Mouse (Mus musculus) embryonic facial prominence, embryonic 13.5 days (tissue): Measurements from ENCODE around the gene Mgll. TPM values are rescaled to one million over a fixed set of nuclear protein-coding genes. Genes with fewer than 3 reads are reported as not detected.

Source experiments
- ATAC-seq: fragments of 200-750 bp; cut with Nextera tagmentation; 2 replicates; pipeline ENCODE4 v1.8.0; 2017; ENCODE audit warnings: low read depth; ENCODE audit not compliant: insufficient number of reproducible peaks, insufficient read depth, low FRiP score, low TSS enrichment
- H3K27ac ChIP-seq: fragments of 300-500 bp; sonication (generic); 2 replicates; pipeline ENCODE4 v1.5.1; 2015; ENCODE audit warnings: moderate library complexity, mild to moderate bottlenecking, inconsistent platforms
- H3K27me3 ChIP-seq: fragments of 300-500 bp; sonication (generic); 2 replicates; pipeline ENCODE4 v1.6.1; 2015; ENCODE audit warnings: mild to moderate bottlenecking, inconsistent platforms
- H3K36me3 ChIP-seq: fragments of 300-500 bp; sonication (generic); 2 replicates; pipeline ENCODE4 v1.6.1; 2015; ENCODE audit warnings: mild to moderate bottlenecking, inconsistent platforms
- H3K4me1 ChIP-seq: fragments of 300-500 bp; sonication (generic); 2 replicates; pipeline ENCODE4 v1.6.1; 2015; ENCODE audit warnings: inconsistent platforms
- H3K4me2 ChIP-seq: fragments of 300-500 bp; sonication (generic); 2 replicates; pipeline ENCODE4 v1.6.1; 2015; ENCODE audit warnings: moderate library complexity, mild to moderate bottlenecking, inconsistent platforms
- H3K4me3 ChIP-seq: fragments of 300-500 bp; sonication (generic); 2 replicates; pipeline ENCODE4 v1.5.1; 2015; ENCODE audit warnings: mild to moderate bottlenecking, inconsistent platforms
- H3K9ac ChIP-seq: fragments of 300-500 bp; sonication (generic); 2 replicates; pipeline ENCODE4 v1.6.1; 2015; ENCODE audit warnings: mild to moderate bottlenecking, inconsistent platforms
- H3K9me3 ChIP-seq: fragments of 300-500 bp; sonication (generic); 2 replicates; pipeline ENCODE4 v1.6.1; 2016; ENCODE audit warnings: inconsistent platforms
- WGBS: fragments of 180-500 bp; shearing (Covaris S2); methylation state at CpG from one replicate; pipeline ENCODE4 v1.1.7; 2015; ENCODE audit warnings: mixed read lengths; 5-methylcytosine and 5-hydroxymethylcytosine counted together
- polyA plus RNA-seq: library from polyadenylated mRNA; unstranded; fragments of >200 nt; fragmentation: Nextera tagmentation; extraction: Ambion mirVana; gene quantifications from 2 replicates; pipeline ENCODE4 v1.2.1, GENCODE M21; 2015

Mgll gene
- polyA plus RNA-seq, 1 experiment from 2014 or later: 19.1 TPM

GRCm38 (mm10) chr6:88763518-88764077 is 39.4 kb downstream of the Mgll start:
- H3K4me3 ChIP-seq: no peak overlapping the region
- H3K9me3 ChIP-seq: no peaks in the 10 kb centered on the region
- WGBS: 73% methylated on average over 3 of the region's 3 CpGs
- peaks cover 2% of the 10 kb centered on the region; the same call in 1 of the 2 replicates for H3K27me3 ChIP-seq
- no peak for ATAC-seq
- peak overlapping the region; percentile 22; the same call in 1 of the 2 replicates for H3K27ac ChIP-seq
- H3K9ac ChIP-seq: no peak overlapping the region
- no peak overlapping the region for H3K4me2 ChIP-seq
- H3K4me1 ChIP-seq: peaks cover 53% of the 10 kb centered on the region
- no peaks in the 10 kb centered on the region for H3K36me3 ChIP-seq

GRCm38 (mm10) chr6:88764281-88764680 is 40.1 kb downstream of the Mgll start:
- H3K4me3 ChIP-seq: no peak overlapping the region
- no peak overlapping the region for H3K27ac ChIP-seq
- H3K4me2 ChIP-seq: no peak overlapping the region
- H3K4me1 ChIP-seq: peaks cover 47% of the 10 kb centered on the region
- 72% methylated on average over 4 of the region's 4 CpGs for WGBS
- H3K9ac ChIP-seq: no peak overlapping the region
- no peak for ATAC-seq
- H3K27me3 ChIP-seq: peaks cover 2% of the 10 kb centered on the region; the same call in 1 of the 2 replicates
- H3K9me3 ChIP-seq: no peaks in the 10 kb centered on the region
- no peaks in the 10 kb centered on the region for H3K36me3 ChIP-seq

DNA sequence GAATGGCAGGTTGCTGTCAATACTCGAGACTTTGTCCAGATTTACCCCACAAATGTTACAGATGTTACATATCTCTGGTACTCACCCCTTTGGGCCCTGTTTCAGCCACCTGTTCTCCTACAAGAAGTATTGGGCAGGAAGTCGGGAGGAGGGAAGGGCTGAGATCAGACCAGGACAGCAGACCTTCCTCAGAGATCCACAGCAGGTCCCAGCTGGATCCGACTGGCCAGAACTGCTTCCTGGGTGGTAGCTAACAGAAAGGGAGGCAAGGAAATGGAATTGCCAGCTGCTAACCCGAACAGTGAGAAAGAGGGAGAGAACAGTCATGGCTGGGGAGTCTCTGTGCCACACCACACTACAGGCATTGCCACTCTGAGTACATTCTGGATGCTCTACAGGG is 43.5 kb downstream of the Mgll start:
- WGBS: 70% methylated on average over 4 of the region's 4 CpGs
- H3K9ac ChIP-seq: no peak overlapping the region
- no peaks in the 10 kb centered on the region for H3K27me3 ChIP-seq
- no peak for ATAC-seq
- H3K27ac ChIP-seq: no peak overlapping the region
- H3K4me1 ChIP-seq: peaks cover 22% of the 10 kb centered on the region
- H3K9me3 ChIP-seq: no peaks in the 10 kb centered on the region
- no peak overlapping the region for H3K4me3 ChIP-seq
- H3K4me2 ChIP-seq: no peak overlapping the region
- no peaks in the 10 kb centered on the region for H3K36me3 ChIP-seq

GRCm38 (mm10) chr6:88769723-88770122 is 45.5 kb downstream of the Mgll start:
- H3K9me3 ChIP-seq: no peaks in the 10 kb centered on the region
- no peak for ATAC-seq
- H3K9ac ChIP-seq: no peak overlapping the region
- no peak overlapping the region for H3K27ac ChIP-seq
- H3K4me1 ChIP-seq: peaks cover 21% of the 10 kb centered on the region
- no peaks in the 10 kb centered on the region for H3K27me3 ChIP-seq
- no peak overlapping the region for H3K4me2 ChIP-seq
- WGBS: 83% methylated on average over 6 of the region's 6 CpGs
- no peaks in the 10 kb centered on the region for H3K36me3 ChIP-seq
- no peak overlapping the region for H3K4me3 ChIP-seq

DNA sequence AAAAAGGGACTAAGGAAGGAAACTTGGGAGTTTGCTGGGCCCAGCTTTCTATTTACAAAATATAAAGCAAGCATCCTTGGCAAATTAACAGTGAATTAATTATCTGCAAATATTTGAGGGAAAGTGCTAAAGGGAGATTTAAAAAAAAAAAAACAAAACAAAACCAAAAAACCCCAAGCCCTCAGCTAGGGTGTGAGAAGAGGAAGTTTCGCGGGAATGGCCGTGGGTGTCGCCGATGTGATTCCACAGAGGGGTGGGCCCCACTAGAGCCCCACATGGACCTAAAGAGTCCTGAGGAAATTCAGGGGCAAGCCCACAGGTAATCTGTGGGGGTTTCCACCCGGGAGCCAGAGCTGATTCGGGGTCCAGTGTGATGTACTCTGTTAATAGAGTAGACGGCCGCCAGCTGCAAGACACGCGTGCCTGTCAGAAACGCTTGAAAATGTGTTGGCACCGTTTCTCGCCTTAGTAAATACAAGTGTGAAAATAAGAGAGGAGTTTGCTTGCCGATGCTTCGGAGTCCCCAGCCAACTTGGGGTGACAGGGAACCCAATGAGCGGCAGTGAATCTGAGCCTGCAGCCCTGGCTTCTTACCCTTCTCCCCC is 46.2 kb downstream of the Mgll start:
- ATAC-seq: no peak
- Histone ChIP-seq H3K27ac (no peak overlapping the region), H3K4me1 (peaks cover 26% of the 10 kb centered on the region), H3K36me3 (no peaks in the 10 kb centered on the region), H3K27me3 (no peaks in the 10 kb centered on the region), H3K9me3 (no peaks in the 10 kb centered on the region), H3K9ac (no peak overlapping the region), H3K4me3 (no peak overlapping the region), H3K4me2 (no peak overlapping the region)
- 79% methylated on average over 17 of the region's 17 CpGs for WGBS

DNA sequence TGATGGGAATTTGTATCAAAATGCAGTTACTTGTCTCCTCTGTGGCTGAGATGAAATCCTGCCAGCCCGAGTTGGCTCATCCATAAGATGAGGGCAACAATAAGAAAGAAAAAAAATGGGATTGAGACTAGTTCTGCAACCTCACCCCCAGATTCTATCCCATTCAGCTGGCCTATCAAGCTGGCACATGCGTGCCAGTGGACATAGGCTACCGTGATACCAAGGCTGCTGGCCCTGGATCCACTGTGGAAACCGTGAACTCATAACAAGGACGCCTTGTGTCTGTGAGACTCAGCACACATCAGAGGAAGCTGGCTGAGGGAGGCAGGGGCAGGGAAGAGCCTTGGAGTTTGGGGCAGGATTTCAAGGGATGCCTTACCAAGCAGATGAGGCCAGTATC is 46.8 kb downstream of the Mgll start:
- Histone ChIP-seq H3K4me1 (peaks cover 28% of the 10 kb centered on the region), H3K9me3 (no peaks in the 10 kb centered on the region), H3K36me3 (no peaks in the 10 kb centered on the region), H3K4me3 (no peak overlapping the region), H3K27me3 (no peaks in the 10 kb centered on the region), H3K4me2 (no peak overlapping the region), H3K9ac (no peak overlapping the region), H3K27ac (peak overlapping the region; percentile 39; the same call in 1 of the 2 replicates)
- 76% methylated on average over 5 of the region's 5 CpGs for WGBS
- no peak for ATAC-seq

DNA sequence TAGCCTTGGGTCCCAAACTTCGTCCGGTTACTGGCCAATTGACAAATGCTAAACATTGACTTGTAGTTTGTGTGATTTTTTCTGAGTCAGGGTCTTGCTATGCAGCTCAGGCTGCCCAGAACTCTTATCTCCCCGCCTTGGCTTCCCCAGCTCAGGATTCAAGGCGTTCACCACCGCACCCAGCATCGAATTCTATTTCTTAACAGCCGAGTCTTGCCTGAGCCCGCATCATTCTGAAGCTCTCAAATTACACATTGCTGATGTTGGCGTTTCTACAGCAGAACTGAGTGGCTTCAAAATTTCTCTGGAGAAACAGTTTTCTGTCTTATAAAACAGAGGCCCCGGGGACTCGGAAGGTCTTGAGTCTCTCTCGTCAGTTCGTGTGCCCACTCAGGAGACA is 47.8 kb downstream of the Mgll start:
- ATAC-seq: no peak
- WGBS: 53% methylated on average over 13 of the region's 13 CpGs
- no peaks in the 10 kb centered on the region for H3K36me3 ChIP-seq

GRCm38 (mm10) chr6:88774055-88774454 is 49.8 kb downstream of the Mgll start:
- no peak for ATAC-seq
- no peak overlapping the region for H3K4me2 ChIP-seq
- H3K4me1 ChIP-seq: peaks cover 51% of the 10 kb centered on the region
- 53% methylated on average over 9 of the region's 9 CpGs for WGBS
- no peak overlapping the region for H3K4me3 ChIP-seq
- H3K27me3 ChIP-seq: no peaks in the 10 kb centered on the region
- no peaks in the 10 kb centered on the region for H3K9me3 ChIP-seq
- no peak overlapping the region for H3K27ac ChIP-seq
- no peak overlapping the region for H3K9ac ChIP-seq
- H3K36me3 ChIP-seq: no peaks in the 10 kb centered on the region

More for the DNA sequence above, 47.8 kb downstream of the Mgll start:
- Histone ChIP-seq H3K9ac (no peak overlapping the region; the same call in 1 of the 2 replicates), H3K27me3 (no peaks in the 10 kb centered on the region), H3K27ac (peak overlapping the region; percentile 73), H3K4me2 (no peak overlapping the region), H3K9me3 (no peaks in the 10 kb centered on the region), H3K4me3 (no peak overlapping the region), H3K4me1 (peaks cover 38% of the 10 kb centered on the region)

DNA sequence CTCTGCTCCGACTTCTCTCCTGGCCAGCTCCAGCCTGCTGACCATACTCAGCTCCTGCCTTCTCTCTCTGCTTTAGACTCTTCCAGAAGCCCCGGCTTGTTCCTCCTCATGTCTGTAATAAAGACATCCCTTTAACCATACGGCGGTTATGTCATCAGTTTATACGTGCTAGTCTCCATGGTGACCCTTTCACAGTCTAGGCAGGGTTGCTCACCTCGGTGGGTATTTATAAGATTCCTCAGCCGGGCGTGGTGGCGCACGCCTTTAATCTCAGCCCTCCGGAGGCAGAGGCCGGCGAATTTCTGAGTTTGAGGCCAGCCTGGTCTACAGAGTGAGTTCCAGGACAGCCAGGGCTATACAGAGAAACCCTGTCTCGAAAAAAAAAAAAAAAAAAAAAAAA is 51.1 kb downstream of the Mgll start:
- no peak overlapping the region for H3K4me3 ChIP-seq
- 63% methylated on average over 14 of the region's 14 CpGs for WGBS
- ATAC-seq: no peak
- no peak overlapping the region for H3K9ac ChIP-seq
- no peaks in the 10 kb centered on the region for H3K9me3 ChIP-seq
- H3K27me3 ChIP-seq: no peaks in the 10 kb centered on the region
- H3K4me2 ChIP-seq: no peak overlapping the region
- H3K4me1 ChIP-seq: peaks cover 51% of the 10 kb centered on the region
- no peak overlapping the region for H3K27ac ChIP-seq
- no peaks in the 10 kb centered on the region for H3K36me3 ChIP-seq

- WGBS: 57% methylated on average over 13 of the region's 13 CpGs
- Histone ChIP-seq H3K9ac (no peak overlapping the region), H3K9me3 (no peaks in the 10 kb centered on the region), H3K36me3 (no peaks in the 10 kb centered on the region), H3K4me1 (peaks cover 51% of the 10 kb centered on the region), H3K27me3 (no peaks in the 10 kb centered on the region), H3K4me2 (no peak overlapping the region), H3K4me3 (no peak overlapping the region), H3K27ac (no peak overlapping the region)
- 0 out of 2 replicates have a peak, but pooled peaks have one; percentile 26 for ATAC-seq
These were observed 52.2 kb downstream of the Mgll start for GRCm38 (mm10) chr6:88776336-88776923.

- no peak overlapping the region for H3K4me3 ChIP-seq
- no peaks in the 10 kb centered on the region for H3K27me3 ChIP-seq
- no peak overlapping the region for H3K27ac ChIP-seq
- ATAC-seq: no peak
- no peak overlapping the region for H3K4me2 ChIP-seq
- H3K36me3 ChIP-seq: no peaks in the 10 kb centered on the region
- no peak overlapping the region for H3K9ac ChIP-seq
- no peaks in the 10 kb centered on the region for H3K9me3 ChIP-seq
- WGBS: 75% methylated on average over 8 of the region's 8 CpGs
- H3K4me1 ChIP-seq: peaks cover 49% of the 10 kb centered on the region
These were observed 52.8 kb downstream of the Mgll start for GRCm38 (mm10) chr6:88776964-88777363.

GRCm38 (mm10) chr6:88778047-88778688 is 54.0 kb downstream of the Mgll start:
- Histone ChIP-seq H3K27me3 (no peaks in the 10 kb centered on the region), H3K9ac (no peak overlapping the region), H3K36me3 (no peaks in the 10 kb centered on the region), H3K4me1 (peaks cover 45% of the 10 kb centered on the region), H3K4me2 (no peak overlapping the region), H3K9me3 (no peaks in the 10 kb centered on the region), H3K27ac (no peak overlapping the region), H3K4me3 (no peak overlapping the region)
- no peak for ATAC-seq
- 38% methylated on average over 8 of the region's 8 CpGs for WGBS
